Mouse (Mus musculus): Measurements from ENCODE around the gene Ccr1. TPM values are rescaled to one million over a fixed set of nuclear protein-coding genes. Genes with fewer than 3 reads are reported as not detected.
A peak's percentile ranks its signal among the peaks of the same experiment; 100 is the strongest.
"Not testable (repeated sequence)": the region's sequence is repeated elsewhere in the genome, so short reads cannot be mapped to it uniquely, and the experiment has no call there.

Ccr1 gene
- polyA plus RNA-seq, 1 experiment from 2014 or later, result 1.9 TPM

- 38% methylated on average over 1 of the region's 4 CpGs for WGBS
- not testable (repeated sequence) for H3K9me3 ChIP-seq (ENCODE audit: control insufficient read depth, low read length); H3K36me3 ChIP-seq (ENCODE audit: control insufficient read depth, insufficient read depth, low read length); H3K27me3 ChIP-seq (replicated peaks; ENCODE audit: control insufficient read depth, insufficient read depth, low read length); DNase-seq (ENCODE audit: low spot score); H3K27ac ChIP-seq (ENCODE audit: low read depth, low read length); H3K9ac ChIP-seq (ENCODE audit: low read depth, low read length); H3K4me3 ChIP-seq (ENCODE audit: low read depth, low read length); H3K4me1 ChIP-seq (replicated peaks; ENCODE audit: control insufficient read depth, insufficient read depth, low read length)
- ATAC-seq (replicated peaks; ENCODE audit: low FRiP score), result peak; percentile 87
- H3K4me2 ChIP-seq, result peak overlapping the region; percentile 7; the same call in 1 of the 2 replicates
Observed at GRCm38 (mm10) chr9:123966858-123967495, 1.5 kb downstream of the Ccr1 start.

GRCm38 (mm10) chr9:123964776-123965175, 3.7 kb downstream of the Ccr1 start:
- Histone ChIP-seq H3K36me3 (ENCODE audit: control insufficient read depth, insufficient read depth, low read length) (no peaks in the 10 kb centered on the region), H3K4me1 (replicated peaks; ENCODE audit: control insufficient read depth, insufficient read depth, low read length) (peaks cover 3% of the 10 kb centered on the region), H3K4me2 (no peak overlapping the region), H3K27me3 (replicated peaks; ENCODE audit: control insufficient read depth, insufficient read depth, low read length) (no peaks in the 10 kb centered on the region), H3K4me3 (ENCODE audit: low read depth, low read length) (no peak overlapping the region), H3K9me3 (ENCODE audit: control insufficient read depth, low read length) (no peaks in the 10 kb centered on the region), H3K9ac (ENCODE audit: low read depth, low read length) (no peak overlapping the region), H3K27ac (ENCODE audit: low read depth, low read length) (no peak overlapping the region)
- WGBS, result 79% methylated on average over 3 of the region's 3 CpGs
- DNase-seq (ENCODE audit: low spot score) (no peak), ATAC-seq (replicated peaks; ENCODE audit: low FRiP score) (no peak)

GRCm38 (mm10) chr9:123960161-123960560, 8.3 kb downstream of the Ccr1 start:
- Histone ChIP-seq H3K4me2 (no peak overlapping the region), H3K4me3 (ENCODE audit: low read depth, low read length) (no peak overlapping the region), H3K4me1 (replicated peaks; ENCODE audit: control insufficient read depth, insufficient read depth, low read length) (peaks cover 9% of the 10 kb centered on the region), H3K9ac (ENCODE audit: low read depth, low read length) (no peak overlapping the region), H3K36me3 (ENCODE audit: control insufficient read depth, insufficient read depth, low read length) (no peaks in the 10 kb centered on the region), H3K27ac (ENCODE audit: low read depth, low read length) (no peak overlapping the region), H3K9me3 (ENCODE audit: control insufficient read depth, low read length) (no peaks in the 10 kb centered on the region), H3K27me3 (replicated peaks; ENCODE audit: control insufficient read depth, insufficient read depth, low read length) (no peaks in the 10 kb centered on the region)
- DNase-seq (ENCODE audit: low spot score), result no peak
- WGBS, result 84% methylated on average over 1 of the region's 1 CpGs
- no peak for ATAC-seq (replicated peaks; ENCODE audit: low FRiP score)

GRCm38 (mm10) chr9:123957911-123958413, 10.5 kb downstream of the Ccr1 start:
- no peak for DNase-seq (ENCODE audit: low spot score)
- H3K4me1 ChIP-seq (replicated peaks; ENCODE audit: control insufficient read depth, insufficient read depth, low read length), result peaks cover 11% of the 10 kb centered on the region
- no peak overlapping the region for H3K4me3 ChIP-seq (ENCODE audit: low read depth, low read length)
- H3K9ac ChIP-seq (ENCODE audit: low read depth, low read length), result no peak overlapping the region
- WGBS, result 25% methylated on average over 3 of the region's 3 CpGs
- peak overlapping the region; percentile 58 for H3K27ac ChIP-seq (ENCODE audit: low read depth, low read length)
- H3K9me3 ChIP-seq (ENCODE audit: control insufficient read depth, low read length), result no peaks in the 10 kb centered on the region
- no peaks in the 10 kb centered on the region for H3K27me3 ChIP-seq (replicated peaks; ENCODE audit: control insufficient read depth, insufficient read depth, low read length)
- H3K36me3 ChIP-seq (ENCODE audit: control insufficient read depth, insufficient read depth, low read length), result no peaks in the 10 kb centered on the region
- H3K4me2 ChIP-seq, result peak overlapping the region; percentile 2; the same call in 1 of the 2 replicates
- ATAC-seq (replicated peaks; ENCODE audit: low FRiP score), result peak; percentile 99

GRCm38 (mm10) chr9:123956892-123957291, 11.6 kb downstream of the Ccr1 start:
- Histone ChIP-seq H3K27ac (ENCODE audit: low read depth, low read length) (no peak overlapping the region), H3K4me1 (replicated peaks; ENCODE audit: control insufficient read depth, insufficient read depth, low read length) (peaks cover 11% of the 10 kb centered on the region), H3K4me2 (no peak overlapping the region), H3K9ac (ENCODE audit: low read depth, low read length) (no peak overlapping the region), H3K36me3 (ENCODE audit: control insufficient read depth, insufficient read depth, low read length) (no peaks in the 10 kb centered on the region), H3K4me3 (ENCODE audit: low read depth, low read length) (no peak overlapping the region), H3K9me3 (ENCODE audit: control insufficient read depth, low read length) (no peaks in the 10 kb centered on the region), H3K27me3 (replicated peaks; ENCODE audit: control insufficient read depth, insufficient read depth, low read length) (no peaks in the 10 kb centered on the region)
- DNase-seq (ENCODE audit: low spot score) (no peak), ATAC-seq (replicated peaks; ENCODE audit: low FRiP score) (no peak)
- WGBS, result 75% methylated on average over 1 of the region's 1 CpGs

- no peak overlapping the region for H3K27ac ChIP-seq (ENCODE audit: low read depth, low read length)
- no peak overlapping the region for H3K4me2 ChIP-seq
- DNase-seq (ENCODE audit: low spot score) (no peak), ATAC-seq (replicated peaks; ENCODE audit: low FRiP score) (no peak)
- H3K36me3 ChIP-seq (ENCODE audit: control insufficient read depth, insufficient read depth, low read length), result no peaks in the 10 kb centered on the region
- H3K4me1 ChIP-seq (replicated peaks; ENCODE audit: control insufficient read depth, insufficient read depth, low read length), result peaks cover 9% of the 10 kb centered on the region
- H3K4me3 ChIP-seq (ENCODE audit: low read depth, low read length), result no peak overlapping the region
- H3K27me3 ChIP-seq (replicated peaks; ENCODE audit: control insufficient read depth, insufficient read depth, low read length), result no peaks in the 10 kb centered on the region
- no peaks in the 10 kb centered on the region for H3K9me3 ChIP-seq (ENCODE audit: control insufficient read depth, low read length)
- WGBS, result 75% methylated on average over 2 of the region's 2 CpGs
- H3K9ac ChIP-seq (ENCODE audit: low read depth, low read length), result no peak overlapping the region
Observed at GRCm38 (mm10) chr9:123953551-123953950, 14.9 kb downstream of the Ccr1 start.

GRCm38 (mm10) chr9:123951176-123951575, 17.3 kb downstream of the Ccr1 start:
- no peak overlapping the region for H3K9ac ChIP-seq (ENCODE audit: low read depth, low read length)
- 67% methylated on average over 1 of the region's 1 CpGs for whole genome bisulfite sequencing
- H3K27me3 ChIP-seq (replicated peaks; ENCODE audit: control insufficient read depth, insufficient read depth, low read length), result no peaks in the 10 kb centered on the region
- H3K27ac ChIP-seq (ENCODE audit: low read depth, low read length), result no peak overlapping the region
- peaks cover 2% of the 10 kb centered on the region; the same call in 1 of the 2 replicates for H3K4me1 ChIP-seq (replicated peaks; ENCODE audit: control insufficient read depth, insufficient read depth, low read length)
- no peak overlapping the region for H3K4me2 ChIP-seq
- H3K4me3 ChIP-seq (ENCODE audit: low read depth, low read length), result no peak overlapping the region
- H3K9me3 ChIP-seq (ENCODE audit: control insufficient read depth, low read length), result no peaks in the 10 kb centered on the region
- H3K36me3 ChIP-seq (ENCODE audit: control insufficient read depth, insufficient read depth, low read length), result no peaks in the 10 kb centered on the region
- ATAC-seq (replicated peaks; ENCODE audit: low FRiP score) (no peak), DNase-seq (ENCODE audit: low spot score) (no peak)

- H3K27me3 ChIP-seq (replicated peaks; ENCODE audit: control insufficient read depth, insufficient read depth, low read length), result no peaks in the 10 kb centered on the region
- no peak for DNase-seq (ENCODE audit: low spot score)
- no peak overlapping the region for H3K4me2 ChIP-seq
- ATAC-seq (replicated peaks; ENCODE audit: low FRiP score), result no peak
- no peak overlapping the region for H3K9ac ChIP-seq (ENCODE audit: low read depth, low read length)
- no peak overlapping the region for H3K27ac ChIP-seq (ENCODE audit: low read depth, low read length)
- H3K36me3 ChIP-seq (ENCODE audit: control insufficient read depth, insufficient read depth, low read length), result no peaks in the 10 kb centered on the region
- WGBS, result 77% methylated on average over 2 of the region's 2 CpGs
- no peak overlapping the region for H3K4me3 ChIP-seq (ENCODE audit: low read depth, low read length)
- no peaks in the 10 kb centered on the region for H3K9me3 ChIP-seq (ENCODE audit: control insufficient read depth, low read length)
- no peaks in the 10 kb centered on the region; the same call in 1 of the 2 replicates for H3K4me1 ChIP-seq (replicated peaks; ENCODE audit: control insufficient read depth, insufficient read depth, low read length)
Observed at GRCm38 (mm10) chr9:123949432-123949831, 19.1 kb downstream of the Ccr1 start.

GRCm38 (mm10) chr9:123947815-123948214, 20.7 kb downstream of the Ccr1 start:
- 33% methylated on average over 1 of the region's 1 CpGs for WGBS
- no peaks in the 10 kb centered on the region for H3K9me3 ChIP-seq (ENCODE audit: control insufficient read depth, low read length)
- no peaks in the 10 kb centered on the region for H3K27me3 ChIP-seq (replicated peaks; ENCODE audit: control insufficient read depth, insufficient read depth, low read length)
- no peak overlapping the region for H3K4me2 ChIP-seq
- ATAC-seq (replicated peaks; ENCODE audit: low FRiP score), result peak; percentile 30; the same call in 1 of the 2 replicates
- no peak for DNase-seq (ENCODE audit: low spot score)
- H3K36me3 ChIP-seq (ENCODE audit: control insufficient read depth, insufficient read depth, low read length), result no peaks in the 10 kb centered on the region
- no peak overlapping the region for H3K9ac ChIP-seq (ENCODE audit: low read depth, low read length)
- H3K27ac ChIP-seq (ENCODE audit: low read depth, low read length), result no peak overlapping the region
- no peaks in the 10 kb centered on the region; the same call in 1 of the 2 replicates for H3K4me1 ChIP-seq (replicated peaks; ENCODE audit: control insufficient read depth, insufficient read depth, low read length)
- no peak overlapping the region for H3K4me3 ChIP-seq (ENCODE audit: low read depth, low read length)

Data from liver, embryonic 11.5 days (tissue).